Mouse (Mus musculus) bone marrow macrophage, adult 2 months (primary cell): ENCODE measurements around the gene Wfdc1.

Experiments
- CTCF ChIP-seq: IDR thresholded peaks from 2 replicates; pipeline ENCODE4 v1.5.1; 2012; ENCODE audit warnings: low read depth, mild to moderate bottlenecking, low read length, moderate library complexity
- POLR2A ChIP-seq: IDR thresholded peaks from 2 replicates; pipeline ENCODE4 v1.6.1; 2012; ENCODE audit warnings: mild to moderate bottlenecking, low read depth, low read length, borderline replicate concordance

- no peak for TF ChIP-seq CTCF
- no peak for TF ChIP-seq POLR2A
Observed at GRCm38 (mm10) chr8:119638261-119638660, 27.9 kb upstream of the Wfdc1 start.
